Mouse (Mus musculus) MEL-GATA-1-ER (cell line): ENCODE measurements at regions not wholly inside any gene's neighbourhood (a gene's known extent, or its start where the extent isn't known, plus 50 kb on each side); places are given as distances from the start of the nearest gene placed in this dataset.

ENCODE experiments used
- DNase-seq: peaks from one replicate; pipeline ENCODE4 v3.0.0-alpha.2; 2012; ENCODE audit warnings: low read depth; ENCODE audit errors: extremely low read depth

GRCm38 (mm10) chr15:18685439-18685838, 133.3 kb upstream of the Cdh10 start:
- no peak for DNase-seq

- DNase-seq = peak; percentile 2
Observed at GRCm38 (mm10) chr15:18696680-18697284, 122.0 kb upstream of the Cdh10 start.

- no peak for DNase-seq
Observed at GRCm38 (mm10) chr15:18744266-18744665, 74.5 kb upstream of the Cdh10 start.

- DNase-seq = no peak
Observed at GRCm38 (mm10) chr15:18748574-18749246, 70.0 kb upstream of the Cdh10 start.
